Mouse (Mus musculus) hindbrain, embryonic 10.5 days (tissue): Measurements from ENCODE around the gene Lzts3. TPM values are rescaled to one million over a fixed set of nuclear protein-coding genes. Genes with fewer than 3 reads are reported as not detected.

ENCODE experiments used
- DNase-seq: peaks from one replicate; pipeline ENCODE4 v3.0.0-alpha.2; 2017; ENCODE audit warnings: low spot score
- H3K27ac ChIP-seq: fragments of 300-500 bp; sonication (generic); 2 replicates; pipeline ENCODE4 v1.5.1; 2016; ENCODE audit warnings: mild to moderate bottlenecking, moderate library complexity
- H3K27me3 ChIP-seq: fragments of 300-500 bp; sonication (generic); 2 replicates; pipeline ENCODE4 v1.6.1; 2016; ENCODE audit warnings: mild to moderate bottlenecking; ENCODE audit not compliant: poor library complexity, insufficient read depth, severe bottlenecking
- H3K36me3 ChIP-seq: fragments of 300-500 bp; sonication (generic); 2 replicates; pipeline ENCODE4 v1.6.1; 2016; ENCODE audit warnings: mild to moderate bottlenecking, moderate library complexity
- H3K4me1 ChIP-seq: fragments of 300-500 bp; sonication (generic); replicated peaks from 2 replicates; pipeline ENCODE4 v1.6.1; 2016; ENCODE audit warnings: mild to moderate bottlenecking
- H3K4me3 ChIP-seq: fragments of 300-500 bp; sonication (generic); 2 replicates; pipeline ENCODE4 v1.5.1; 2016; ENCODE audit warnings: mild to moderate bottlenecking, moderate library complexity
- H3K9me3 ChIP-seq: fragments of 300-500 bp; sonication (generic); 2 replicates; pipeline ENCODE4 v1.6.1; 2016; ENCODE audit warnings: mild to moderate bottlenecking, moderate library complexity
- WGBS: fragments of 180-500 bp; shearing (Covaris S2); methylation state at CpG from one replicate; pipeline ENCODE4 v1.1.7; 2016; 5-methylcytosine and 5-hydroxymethylcytosine counted together
- polyA plus RNA-seq: library from polyadenylated mRNA; unstranded; fragments of >200 nt; fragmentation: Nextera tagmentation; extraction: Ambion mirVana; gene quantifications from 2 replicates; pipeline ENCODE4 v1.2.1, GENCODE M21; 2016

Gene Lzts3
- polyA plus RNA-seq, 1 experiment from 2014 or later = 4.3 TPM

- Histone ChIP-seq H3K27me3 (peaks cover 67% of the 10 kb centered on the region), H3K36me3 (peaks cover 4% of the 10 kb centered on the region), H3K27ac (peak overlapping the region; percentile 81; the same call in 1 of the 2 replicates), H3K4me3 (no peak overlapping the region), H3K9me3 (no peaks in the 10 kb centered on the region), H3K4me1 (peaks cover 57% of the 10 kb centered on the region)
- peak; percentile 70 for DNase-seq
- 42% methylated on average over 5 of the region's 5 CpGs for WGBS
These were observed 9.5 kb downstream of the Lzts3 start for GRCm38 (mm10) chr2:130632887-130633675.

- no peak for DNase-seq
- Histone ChIP-seq H3K4me3 (no peak overlapping the region), H3K4me1 (peaks cover 53% of the 10 kb centered on the region), H3K9me3 (no peaks in the 10 kb centered on the region), H3K36me3 (peaks cover 11% of the 10 kb centered on the region), H3K27ac (no peak overlapping the region), H3K27me3 (peaks cover 60% of the 10 kb centered on the region)
- 66% methylated on average over 1 of the region's 1 CpGs for WGBS
These were observed 10.2 kb downstream of the Lzts3 start for GRCm38 (mm10) chr2:130632416-130632815.

- Histone ChIP-seq H3K4me3 (peak within 1 kb of the TSS; percentile 99), H3K27ac (peak within 1 kb of the TSS; percentile 93), H3K9me3 (no peaks in the 10 kb centered on the region), H3K36me3 (peaks cover 34% of the 10 kb centered on the region), H3K4me1 (peaks cover 37% of the 10 kb centered on the region), H3K27me3 (peaks cover 34% of the 10 kb centered on the region)
- under 1% methylated on average over 25 of the region's 25 CpGs for WGBS
- peak; percentile 87 for DNase-seq
These were observed 12.8 kb downstream of the Lzts3 start, which contains the start of the genes Fastkd5 and Ubox5 for GRCm38 (mm10) chr2:130629839-130630203. Gene Fastkd5 (minus strand): TSS chr2:130630027. Gene Ubox5 (minus strand): TSS chr2:130630038.

- peak overlapping the region; percentile 93 for H3K27ac ChIP-seq
- H3K36me3 ChIP-seq = peaks cover 39% of the 10 kb centered on the region
- WGBS = 2% methylated on average over 37 of the region's 37 CpGs
These were observed 13.3 kb downstream of the Lzts3 start for GRCm38 (mm10) chr2:130629080-130629838.

GRCm38 (mm10) chr2:130628424-130628823 lies 14.2 kb downstream of the Lzts3 start:
- Histone ChIP-seq H3K36me3 (peaks cover 48% of the 10 kb centered on the region), H3K27ac (no peak overlapping the region), H3K4me3 (peak overlapping the region; percentile 99), H3K4me1 (peaks cover 23% of the 10 kb centered on the region), H3K9me3 (no peaks in the 10 kb centered on the region), H3K27me3 (peaks cover 20% of the 10 kb centered on the region)
- 55% methylated on average over 3 of the region's 3 CpGs for WGBS
- no peak for DNase-seq

More at GRCm38 (mm10) chr2:130629080-130629838, 13.3 kb downstream of the Lzts3 start:
- H3K4me1 ChIP-seq = peaks cover 32% of the 10 kb centered on the region
- H3K9me3 ChIP-seq = no peaks in the 10 kb centered on the region
- no peak for DNase-seq
- peaks cover 28% of the 10 kb centered on the region for H3K27me3 ChIP-seq
- H3K4me3 ChIP-seq = peak overlapping the region; percentile 99

- DNase-seq = no peak
- 95% methylated on average over 7 of the region's 7 CpGs for WGBS
- Histone ChIP-seq H3K27ac (no peak overlapping the region), H3K4me1 (no peaks in the 10 kb centered on the region), H3K9me3 (no peaks in the 10 kb centered on the region), H3K4me3 (no peak overlapping the region), H3K36me3 (peaks cover 84% of the 10 kb centered on the region), H3K27me3 (no peaks in the 10 kb centered on the region)
These were observed 23.6 kb downstream of the Lzts3 start for GRCm38 (mm10) chr2:130618972-130619371.

- Histone ChIP-seq H3K9me3 (no peaks in the 10 kb centered on the region), H3K27me3 (no peaks in the 10 kb centered on the region), H3K4me1 (no peaks in the 10 kb centered on the region), H3K27ac (no peak overlapping the region), H3K4me3 (no peak overlapping the region), H3K36me3 (peaks cover 72% of the 10 kb centered on the region)
- WGBS = 67% methylated on average over 3 of the region's 3 CpGs
- DNase-seq = no peak
These were observed 29.5 kb downstream of the Lzts3 start for GRCm38 (mm10) chr2:130613091-130613490.

GRCm38 (mm10) chr2:130602195-130602594 lies 40.4 kb downstream of the Lzts3 start:
- 79% methylated on average over 4 of the region's 4 CpGs for WGBS
- Histone ChIP-seq H3K4me3 (no peak overlapping the region), H3K36me3 (peaks cover 81% of the 10 kb centered on the region), H3K27me3 (no peaks in the 10 kb centered on the region), H3K27ac (no peak overlapping the region), H3K9me3 (no peaks in the 10 kb centered on the region), H3K4me1 (no peaks in the 10 kb centered on the region)
- DNase-seq = no peak

- 72% methylated on average over 3 of the region's 3 CpGs for WGBS
These were observed 44.2 kb downstream of the Lzts3 start for GRCm38 (mm10) chr2:130598399-130598798.

GRCm38 (mm10) chr2:130597601-130598010 lies 45.0 kb downstream of the Lzts3 start:
- no peak overlapping the region for H3K27ac ChIP-seq
- no peak for DNase-seq
- H3K27me3 ChIP-seq = no peaks in the 10 kb centered on the region
- H3K4me3 ChIP-seq = no peak overlapping the region
- peaks cover 94% of the 10 kb centered on the region for H3K36me3 ChIP-seq
- WGBS = 29% methylated on average over 1 of the region's 1 CpGs
- H3K9me3 ChIP-seq = no peaks in the 10 kb centered on the region
- H3K4me1 ChIP-seq = no peaks in the 10 kb centered on the region

More at GRCm38 (mm10) chr2:130598399-130598798, 44.2 kb downstream of the Lzts3 start:
- Histone ChIP-seq H3K27me3 (no peaks in the 10 kb centered on the region), H3K36me3 (peaks cover 95% of the 10 kb centered on the region), H3K9me3 (no peaks in the 10 kb centered on the region), H3K4me1 (no peaks in the 10 kb centered on the region), H3K27ac (no peak overlapping the region), H3K4me3 (no peak overlapping the region)
- DNase-seq = no peak

GRCm38 (mm10) chr2:130595596-130595995 lies 47.0 kb downstream of the Lzts3 start:
- Histone ChIP-seq H3K9me3 (no peaks in the 10 kb centered on the region), H3K27me3 (no peaks in the 10 kb centered on the region), H3K36me3 (peaks cover 94% of the 10 kb centered on the region), H3K27ac (no peak overlapping the region), H3K4me3 (no peak overlapping the region), H3K4me1 (no peaks in the 10 kb centered on the region)
- WGBS = 86% methylated on average over 1 of the region's 1 CpGs
- DNase-seq = no peak

GRCm38 (mm10) chr2:130591016-130591415 lies 51.6 kb downstream of the Lzts3 start:
- 90% methylated on average over 2 of the region's 2 CpGs for WGBS
- H3K36me3 ChIP-seq = peaks cover 58% of the 10 kb centered on the region
- no peaks in the 10 kb centered on the region for H3K9me3 ChIP-seq
- H3K27me3 ChIP-seq = no peaks in the 10 kb centered on the region
- DNase-seq = no peak
- H3K27ac ChIP-seq = no peak overlapping the region
- H3K4me1 ChIP-seq = peaks cover 6% of the 10 kb centered on the region
- H3K4me3 ChIP-seq = no peak overlapping the region

- H3K36me3 ChIP-seq = peaks cover 45% of the 10 kb centered on the region
- peaks cover 6% of the 10 kb centered on the region for H3K4me1 ChIP-seq
- H3K27ac ChIP-seq = no peak overlapping the region
- H3K4me3 ChIP-seq = no peak overlapping the region
- no peaks in the 10 kb centered on the region for H3K9me3 ChIP-seq
- 96% methylated on average over 2 of the region's 2 CpGs for WGBS
- no peaks in the 10 kb centered on the region for H3K27me3 ChIP-seq
- no peak for DNase-seq
These were observed 52.8 kb downstream of the Lzts3 start for GRCm38 (mm10) chr2:130589761-130590160.
